Mouse (Mus musculus) lung, postnatal 0 days (tissue): Measurements from ENCODE around the gene Rhebl1.

Experiments
- CTCF ChIP-seq: IDR thresholded peaks from 2 replicates; pipeline ENCODE4 v1.5.1; 2016; ENCODE audit warnings: antibody characterized with exemption, mild to moderate bottlenecking
- EP300 ChIP-seq: IDR thresholded peaks from 2 replicates; pipeline ENCODE4 v1.6.1; 2016; ENCODE audit warnings: antibody characterized with exemption, mild to moderate bottlenecking, control low read depth

GRCm38 (mm10) chr15:98928598-98929240, 34.4 kb upstream of the Rhebl1 start:
- TF ChIP-seq CTCF (peak; percentile 85), EP300 (no peak)
